Mouse (Mus musculus) E14TG2a.4 (cell line): ENCODE measurements around the gene Vstm2a.

Source experiments
- CTCF ChIP-seq: conservative IDR thresholded peaks from 2 replicates; pipeline ENCODE4 v1.5.1; 2014; ENCODE audit warnings: low read length
- POU5F1 ChIP-seq: IDR thresholded peaks from 2 replicates; pipeline ENCODE4 v1.6.1; 2014; ENCODE audit warnings: low read length, borderline replicate concordance

- TF ChIP-seq CTCF: no peak
- no peak for TF ChIP-seq POU5F1
These were observed 88.2 kb downstream of the Vstm2a start for GRCm38 (mm10) chr11:16345676-16346075.
